Mouse (Mus musculus) liver, embryonic 16.5 days (tissue): Measurements from ENCODE around the gene Myh9. TPM values are rescaled to one million over a fixed set of nuclear protein-coding genes. Genes with fewer than 3 reads are reported as not detected.

Source experiments
- ATAC-seq: fragments of 200-750 bp; cut with Nextera tagmentation; 2 replicates; pipeline ENCODE4 v1.8.0; 2017; ENCODE audit warnings: low read depth, mild to moderate bottlenecking, moderate number of reproducible peaks, moderate library complexity
- H3K27ac ChIP-seq: fragments of 300-500 bp; sonication (generic); 2 replicates; pipeline ENCODE4 v1.5.1; 2014; ENCODE audit warnings: mild to moderate bottlenecking, low read length
- H3K27me3 ChIP-seq: fragments of 300-500 bp; sonication (generic); 2 replicates; pipeline ENCODE4 v1.6.1; 2014; ENCODE audit warnings: low read depth, low read length, mixed read lengths; ENCODE audit not compliant: control insufficient read depth, insufficient read depth
- H3K36me3 ChIP-seq: fragments of 300-500 bp; sonication (generic); 2 replicates; pipeline ENCODE4 v1.6.1; 2014; ENCODE audit warnings: mild to moderate bottlenecking; ENCODE audit not compliant: control insufficient read depth, insufficient read depth
- H3K4me1 ChIP-seq: fragments of 300-500 bp; sonication (generic); 2 replicates; pipeline ENCODE4 v1.6.1; 2014; ENCODE audit warnings: low read depth, low read length, mixed read lengths; ENCODE audit not compliant: control insufficient read depth
- H3K4me2 ChIP-seq: fragments of 300-500 bp; sonication (generic); 2 replicates; pipeline ENCODE4 v1.6.1; 2014; ENCODE audit warnings: low read depth, low read length, mixed read lengths
- H3K4me3 ChIP-seq: fragments of 300-500 bp; sonication (generic); 2 replicates; pipeline ENCODE4 v1.5.1; 2014; ENCODE audit warnings: low read depth, mild to moderate bottlenecking, low read length
- H3K9ac ChIP-seq: fragments of 300-500 bp; sonication (generic); 2 replicates; pipeline ENCODE4 v1.6.1; 2014; ENCODE audit warnings: low read depth, low read length
- H3K9me3 ChIP-seq: fragments of 300-500 bp; sonication (generic); replicated peaks from 2 replicates; pipeline ENCODE4 v1.6.1; 2016; ENCODE audit warnings: low read length; ENCODE audit not compliant: control insufficient read depth
- WGBS: fragments of 180-500 bp; shearing (Covaris S2); extraction: QIAGEN DNeasy Blood & Tissue Kit; methylation state at CpG from one replicate; pipeline ENCODE4 v1.1.7; 2014; ENCODE audit not compliant: insufficient replicate concordance; 5-methylcytosine and 5-hydroxymethylcytosine counted together
- polyA plus RNA-seq: library from polyadenylated mRNA; unstranded; fragments of >200 nt; fragmentation: Nextera tagmentation; extraction: Ambion mirVana; gene quantifications from 2 replicates; pipeline ENCODE4 v1.2.1, GENCODE M21; 2015

Gene Myh9
- polyA plus RNA-seq, 1 experiment from 2014 or later = 21.9 TPM

- no peak overlapping the region for H3K4me3 ChIP-seq
- peak overlapping the region; percentile 80 for H3K27ac ChIP-seq
- ATAC-seq = peak; percentile 60
- H3K27me3 ChIP-seq = no peaks in the 10 kb centered on the region
- peaks cover 79% of the 10 kb centered on the region for H3K4me1 ChIP-seq
- H3K9ac ChIP-seq = no peak overlapping the region; the same call in 1 of the 2 replicates
- H3K9me3 ChIP-seq = no peaks in the 10 kb centered on the region
- 0 out of 2 replicates have a peak overlapping the region, but pooled peaks have one; percentile 19 for H3K4me2 ChIP-seq
- WGBS = 40% methylated on average over 5 of the region's 5 CpGs
- H3K36me3 ChIP-seq = no peaks in the 10 kb centered on the region
Measured at GRCm38 (mm10) chr15:77822057-77822466, 19.9 kb downstream of the Myh9 start.

- no peaks in the 10 kb centered on the region for H3K27me3 ChIP-seq
- 30% methylated on average over 7 of the region's 7 CpGs for WGBS
- H3K9ac ChIP-seq = peak overlapping the region; percentile 9; the same call in 1 of the 2 replicates
- peaks cover 83% of the 10 kb centered on the region for H3K4me1 ChIP-seq
- H3K9me3 ChIP-seq = no peaks in the 10 kb centered on the region
- no peak for ATAC-seq
- H3K4me2 ChIP-seq = no peak overlapping the region
- no peak overlapping the region for H3K4me3 ChIP-seq
- peak overlapping the region; percentile 80 for H3K27ac ChIP-seq
- no peaks in the 10 kb centered on the region for H3K36me3 ChIP-seq
Measured at GRCm38 (mm10) chr15:77821424-77821823, 20.6 kb downstream of the Myh9 start.

GRCm38 (mm10) chr15:77820480-77821163 lies 21.4 kb downstream of the Myh9 start:
- peak; percentile 49 for ATAC-seq
- Histone ChIP-seq H3K36me3 (no peaks in the 10 kb centered on the region), H3K27me3 (no peaks in the 10 kb centered on the region), H3K4me1 (peaks cover 84% of the 10 kb centered on the region), H3K9ac (peak overlapping the region; percentile 21), H3K4me3 (no peak overlapping the region), H3K27ac (peak overlapping the region; percentile 80), H3K9me3 (no peaks in the 10 kb centered on the region), H3K4me2 (no peak overlapping the region)
- WGBS = 23% methylated on average over 3 of the region's 3 CpGs

- Histone ChIP-seq H3K27me3 (no peaks in the 10 kb centered on the region), H3K27ac (peak overlapping the region; percentile 80), H3K4me2 (no peak overlapping the region), H3K9me3 (no peaks in the 10 kb centered on the region), H3K9ac (0 out of 2 replicates have a peak overlapping the region, but pooled peaks have one; percentile 9), H3K4me3 (no peak overlapping the region), H3K36me3 (no peaks in the 10 kb centered on the region), H3K4me1 (peaks cover 85% of the 10 kb centered on the region)
- no peak for ATAC-seq
- 33% methylated on average over 10 of the region's 10 CpGs for WGBS
Measured at GRCm38 (mm10) chr15:77819894-77820387, 22.0 kb downstream of the Myh9 start.

GRCm38 (mm10) chr15:77818556-77819158 lies 23.3 kb downstream of the Myh9 start:
- Histone ChIP-seq H3K27me3 (no peaks in the 10 kb centered on the region), H3K9ac (no peak overlapping the region; the same call in 1 of the 2 replicates), H3K4me3 (no peak overlapping the region), H3K36me3 (no peaks in the 10 kb centered on the region), H3K4me1 (peaks cover 87% of the 10 kb centered on the region), H3K4me2 (no peak overlapping the region), H3K27ac (0 out of 2 replicates have a peak overlapping the region, but pooled peaks have one; percentile 27), H3K9me3 (no peaks in the 10 kb centered on the region)
- ATAC-seq = no peak
- 72% methylated on average over 15 of the region's 15 CpGs for WGBS

- H3K4me2 ChIP-seq = no peak overlapping the region
- 58% methylated on average over 7 of the region's 7 CpGs for whole genome bisulfite sequencing
- no peak overlapping the region for H3K4me3 ChIP-seq
- no peaks in the 10 kb centered on the region for H3K27me3 ChIP-seq
- no peak overlapping the region for H3K27ac ChIP-seq
- H3K9ac ChIP-seq = 0 out of 2 replicates have a peak overlapping the region, but pooled peaks have one; percentile 1
- H3K36me3 ChIP-seq = peaks cover 8% of the 10 kb centered on the region
- no peaks in the 10 kb centered on the region for H3K9me3 ChIP-seq
- peaks cover 80% of the 10 kb centered on the region for H3K4me1 ChIP-seq
- ATAC-seq = no peak
Measured at GRCm38 (mm10) chr15:77817417-77817816, 24.6 kb downstream of the Myh9 start.

- H3K36me3 ChIP-seq = peaks cover 16% of the 10 kb centered on the region
- no peak overlapping the region for H3K4me2 ChIP-seq
- peaks cover 71% of the 10 kb centered on the region for H3K4me1 ChIP-seq
- 40% methylated on average over 4 of the region's 4 CpGs for WGBS
- H3K4me3 ChIP-seq = no peak overlapping the region
- 0 out of 2 replicates have a peak overlapping the region, but pooled peaks have one; percentile 0 for H3K27ac ChIP-seq
- no peak for ATAC-seq
- no peaks in the 10 kb centered on the region for H3K27me3 ChIP-seq
- H3K9ac ChIP-seq = no peak overlapping the region
- H3K9me3 ChIP-seq = no peaks in the 10 kb centered on the region
Measured at GRCm38 (mm10) chr15:77816601-77816950, 25.4 kb downstream of the Myh9 start.

GRCm38 (mm10) chr15:77815867-77816600 lies 25.9 kb downstream of the Myh9 start:
- WGBS = 35% methylated on average over 17 of the region's 17 CpGs
- ATAC-seq = no peak
- Histone ChIP-seq H3K36me3 (peaks cover 21% of the 10 kb centered on the region), H3K27ac (peak overlapping the region; percentile 40), H3K4me3 (no peak overlapping the region), H3K27me3 (no peaks in the 10 kb centered on the region), H3K4me1 (peaks cover 66% of the 10 kb centered on the region), H3K9ac (no peak overlapping the region), H3K4me2 (no peak overlapping the region), H3K9me3 (no peaks in the 10 kb centered on the region)
